Mouse (Mus musculus) midbrain, embryonic 10.5 days (tissue): ENCODE results near the gene A4gnt. TPM values are rescaled to one million over a fixed set of nuclear protein-coding genes. Genes with fewer than 3 reads are reported as not detected.
A peak's percentile ranks its signal among the peaks of the same experiment; 100 is the strongest.

ENCODE experiments used
- DNase-seq: peaks from one replicate; pipeline ENCODE4 v3.0.0-alpha.2; 2017; ENCODE audit warnings: low spot score
- H3K27ac ChIP-seq: fragments of 300-500 bp; sonication (generic); replicated peaks from 2 replicates; pipeline ENCODE4 v1.5.1; 2016; ENCODE audit warnings: mild to moderate bottlenecking
- H3K27me3 ChIP-seq: fragments of 300-500 bp; sonication (generic); 2 replicates; pipeline ENCODE4 v1.6.1; 2016; ENCODE audit warnings: low read depth, mild to moderate bottlenecking; ENCODE audit not compliant: poor library complexity, severe bottlenecking
- H3K36me3 ChIP-seq: fragments of 300-500 bp; sonication (generic); 2 replicates; pipeline ENCODE4 v1.6.1; 2016; ENCODE audit warnings: mild to moderate bottlenecking, moderate library complexity
- H3K4me1 ChIP-seq: fragments of 300-500 bp; sonication (generic); 2 replicates; pipeline ENCODE4 v1.6.1; 2016
- H3K4me3 ChIP-seq: fragments of 300-500 bp; sonication (generic); 2 replicates; pipeline ENCODE4 v1.5.1; 2016; ENCODE audit warnings: mild to moderate bottlenecking, moderate library complexity
- H3K9me3 ChIP-seq: fragments of 300-500 bp; sonication (generic); replicated peaks from 2 replicates; pipeline ENCODE4 v1.6.1; 2016; ENCODE audit warnings: mild to moderate bottlenecking
- WGBS: fragments of 180-500 bp; shearing (Covaris S2); methylation state at CpG from one replicate; pipeline ENCODE4 v1.1.7; 2016; 5-methylcytosine and 5-hydroxymethylcytosine counted together
- polyA plus RNA-seq: library from polyadenylated mRNA; unstranded; fragments of >200 nt; fragmentation: Nextera tagmentation; extraction: Ambion mirVana; gene quantifications from 2 replicates; pipeline ENCODE4 v1.2.1, GENCODE M21; 2016

A4gnt gene
- polyA plus RNA-seq, 1 experiment from 2014 or later: not detected

- Histone ChIP-seq H3K9me3 (no peaks in the 10 kb centered on the region), H3K4me1 (no peaks in the 10 kb centered on the region), H3K27me3 (no peaks in the 10 kb centered on the region), H3K36me3 (no peaks in the 10 kb centered on the region), H3K4me3 (no peak overlapping the region), H3K27ac (no peak overlapping the region)
- no peak for DNase-seq
- WGBS: 90% methylated on average over 11 of the region's 11 CpGs
Measured at GRCm38 (mm10) chr9:99620196-99620595, 7.9 kb downstream of the A4gnt start.

DNA sequence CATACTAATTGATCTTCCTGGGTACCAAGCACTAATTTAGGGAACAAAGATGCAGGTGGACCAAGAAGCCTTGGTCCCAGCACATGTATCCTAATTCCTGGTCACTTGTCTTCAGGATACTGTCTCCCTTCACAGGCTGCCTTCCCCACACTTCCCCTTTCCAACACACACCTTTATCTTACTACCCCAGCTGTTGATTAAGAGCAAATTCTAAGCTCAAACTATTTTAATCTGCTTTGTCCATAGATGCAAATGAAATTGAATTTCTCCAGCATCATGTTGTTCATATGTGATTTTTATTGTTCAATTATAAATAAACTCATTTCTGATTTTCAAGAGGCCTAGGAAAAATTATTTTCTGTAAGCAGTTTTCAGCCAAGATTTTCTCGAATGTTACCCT lies 9.7 kb downstream of the A4gnt start:
- 83% methylated on average over 1 of the region's 1 CpGs for WGBS
- H3K27me3 ChIP-seq: no peaks in the 10 kb centered on the region
- no peaks in the 10 kb centered on the region for H3K9me3 ChIP-seq
- no peaks in the 10 kb centered on the region for H3K4me1 ChIP-seq
- H3K27ac ChIP-seq: no peak overlapping the region
- no peaks in the 10 kb centered on the region for H3K36me3 ChIP-seq
- H3K4me3 ChIP-seq: no peak overlapping the region
- DNase-seq: no peak

- H3K9me3 ChIP-seq: no peaks in the 10 kb centered on the region
- no peak overlapping the region for H3K4me3 ChIP-seq
- no peaks in the 10 kb centered on the region for H3K36me3 ChIP-seq
- no peak overlapping the region for H3K27ac ChIP-seq
- DNase-seq: no peak
- H3K27me3 ChIP-seq: no peaks in the 10 kb centered on the region
- no peaks in the 10 kb centered on the region for H3K4me1 ChIP-seq
- 69% methylated on average over 2 of the region's 2 CpGs for whole genome bisulfite sequencing
Measured at GRCm38 (mm10) chr9:99622966-99623365, 10.7 kb downstream of the A4gnt start.

- Histone ChIP-seq H3K27me3 (no peaks in the 10 kb centered on the region), H3K4me1 (peaks cover 8% of the 10 kb centered on the region), H3K36me3 (no peaks in the 10 kb centered on the region), H3K4me3 (no peak overlapping the region), H3K27ac (no peak overlapping the region), H3K9me3 (no peaks in the 10 kb centered on the region)
- no peak for DNase-seq
- WGBS: 81% methylated on average over 6 of the region's 6 CpGs
Measured at GRCm38 (mm10) chr9:99624117-99624516, 11.8 kb downstream of the A4gnt start.

- 62% methylated on average over 4 of the region's 4 CpGs for WGBS
- Histone ChIP-seq H3K4me3 (peak overlapping the region; percentile 79), H3K4me1 (peaks cover 44% of the 10 kb centered on the region), H3K36me3 (peaks cover 8% of the 10 kb centered on the region), H3K27ac (peak overlapping the region; percentile 96), H3K27me3 (no peaks in the 10 kb centered on the region), H3K9me3 (no peaks in the 10 kb centered on the region)
- DNase-seq: no peak
Measured at GRCm38 (mm10) chr9:99628581-99628980, 16.3 kb downstream of the A4gnt start.

DNA sequence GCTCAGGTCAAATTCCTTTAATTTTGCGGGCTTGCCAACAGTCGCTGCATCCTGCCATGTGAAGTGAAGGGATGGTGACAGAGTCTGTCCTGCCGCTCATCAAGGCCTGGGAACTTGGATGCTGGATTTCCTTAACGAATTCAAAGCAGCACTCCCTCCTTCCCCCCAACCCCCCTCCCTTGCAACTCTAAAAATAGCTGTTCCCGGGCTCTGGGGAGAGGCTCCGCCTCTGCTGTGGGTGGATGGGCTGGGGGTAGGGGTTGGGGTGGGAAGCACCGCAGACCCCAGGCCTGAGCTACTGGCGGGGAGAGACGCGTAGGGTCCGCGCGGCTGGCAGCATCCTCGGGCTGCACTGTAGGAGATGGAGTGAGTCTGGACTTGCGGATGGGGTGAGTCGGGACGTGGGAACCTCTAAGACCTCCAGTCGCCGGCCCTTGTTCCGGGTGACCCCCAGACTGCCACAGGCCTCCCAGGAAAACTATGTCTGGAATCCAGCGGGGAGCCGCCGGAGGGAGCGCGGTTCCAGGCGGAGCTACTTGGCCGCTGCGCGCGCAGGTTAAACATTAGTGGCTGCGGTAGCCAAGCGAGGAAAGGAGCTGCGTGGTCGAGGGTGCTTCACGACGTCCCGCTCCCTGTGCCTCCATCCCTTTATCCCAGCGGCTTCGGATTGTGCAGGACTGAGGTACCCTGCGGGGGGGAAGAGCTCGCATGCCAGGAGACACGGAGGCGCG lies 17.1 kb downstream of the A4gnt start, which contains the start of gene Dzip1l:
Dzip1l (plus strand) TSS at position 216 of the 731 bp plus-strand sequence.
- H3K4me1 ChIP-seq: peaks cover 44% of the 10 kb centered on the region
- DNase-seq: peak; percentile 86

GRCm38 (mm10) chr9:99630071-99630470 lies 17.8 kb downstream of the A4gnt start:
- H3K27me3 ChIP-seq: no peaks in the 10 kb centered on the region
- H3K9me3 ChIP-seq: no peaks in the 10 kb centered on the region
- H3K27ac ChIP-seq: peak overlapping the region; percentile 96
- peak overlapping the region; percentile 79 for H3K4me3 ChIP-seq
- DNase-seq: no peak
- peaks cover 23% of the 10 kb centered on the region for H3K36me3 ChIP-seq
- WGBS: under 1% methylated on average over 11 of the region's 11 CpGs
- H3K4me1 ChIP-seq: peaks cover 44% of the 10 kb centered on the region

More for the DNA sequence above, 17.1 kb downstream of the A4gnt start, which contains the start of gene Dzip1l:
- Histone ChIP-seq H3K27me3 (no peaks in the 10 kb centered on the region), H3K27ac (peak within 1 kb of the TSS; percentile 96), H3K4me3 (peak within 1 kb of the TSS; percentile 79), H3K36me3 (peaks cover 16% of the 10 kb centered on the region), H3K9me3 (no peaks in the 10 kb centered on the region)
- under 1% methylated on average over 44 of the region's 44 CpGs for WGBS

- Histone ChIP-seq H3K4me3 (peak overlapping the region; percentile 79), H3K36me3 (peaks cover 28% of the 10 kb centered on the region), H3K4me1 (peaks cover 44% of the 10 kb centered on the region), H3K9me3 (no peaks in the 10 kb centered on the region), H3K27ac (peak overlapping the region; percentile 96), H3K27me3 (no peaks in the 10 kb centered on the region)
- 52% methylated on average over 9 of the region's 9 CpGs for WGBS
- peak; percentile 22 for DNase-seq
Measured at GRCm38 (mm10) chr9:99630528-99631125, 18.3 kb downstream of the A4gnt start.

- H3K4me1 ChIP-seq: peaks cover 44% of the 10 kb centered on the region
- DNase-seq: peak; percentile 19
- H3K27me3 ChIP-seq: no peaks in the 10 kb centered on the region
- WGBS: 33% methylated on average over 2 of the region's 2 CpGs
- H3K4me3 ChIP-seq: peak overlapping the region; percentile 79
- no peaks in the 10 kb centered on the region for H3K9me3 ChIP-seq
- H3K36me3 ChIP-seq: peaks cover 40% of the 10 kb centered on the region
- peak overlapping the region; percentile 65 for H3K27ac ChIP-seq
Measured at GRCm38 (mm10) chr9:99631781-99632180, 19.5 kb downstream of the A4gnt start.

GRCm38 (mm10) chr9:99632264-99632663 lies 20.0 kb downstream of the A4gnt start:
- WGBS: 46% methylated on average over 8 of the region's 8 CpGs
- Histone ChIP-seq H3K9me3 (no peaks in the 10 kb centered on the region), H3K4me3 (peak overlapping the region; percentile 79), H3K27me3 (no peaks in the 10 kb centered on the region), H3K4me1 (peaks cover 44% of the 10 kb centered on the region), H3K27ac (peak overlapping the region; percentile 65), H3K36me3 (peaks cover 45% of the 10 kb centered on the region)
- DNase-seq: peak; percentile 48

GRCm38 (mm10) chr9:99636776-99637175 lies 24.5 kb downstream of the A4gnt start:
- H3K27ac ChIP-seq: no peak overlapping the region
- 86% methylated on average over 1 of the region's 1 CpGs for WGBS
- no peaks in the 10 kb centered on the region for H3K27me3 ChIP-seq
- no peaks in the 10 kb centered on the region for H3K9me3 ChIP-seq
- no peak for DNase-seq
- H3K4me3 ChIP-seq: no peak overlapping the region
- H3K4me1 ChIP-seq: peaks cover 15% of the 10 kb centered on the region
- peaks cover 87% of the 10 kb centered on the region for H3K36me3 ChIP-seq

DNA sequence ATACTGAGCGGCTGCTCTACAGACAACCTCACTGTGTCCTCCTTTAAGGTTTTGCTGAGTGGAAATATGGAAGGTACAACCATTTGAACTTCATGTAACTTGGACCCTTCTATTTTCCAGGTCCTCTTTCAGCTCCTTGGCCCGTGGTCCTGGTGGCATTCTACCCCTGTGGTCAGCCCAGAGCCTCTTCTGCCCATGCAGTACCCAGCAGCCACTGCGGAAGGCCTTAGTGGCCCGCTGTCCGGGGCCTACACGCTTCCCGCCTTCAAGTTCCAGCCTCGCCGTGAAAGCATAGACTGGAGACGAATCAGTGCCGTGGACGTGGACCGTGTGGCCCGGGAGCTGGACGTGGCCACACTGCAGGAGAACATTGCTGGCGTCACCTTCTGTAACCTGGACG lies 24.9 kb downstream of the A4gnt start:
- Histone ChIP-seq H3K4me3 (no peak overlapping the region), H3K9me3 (no peaks in the 10 kb centered on the region), H3K27me3 (no peaks in the 10 kb centered on the region), H3K36me3 (peaks cover 92% of the 10 kb centered on the region), H3K4me1 (peaks cover 10% of the 10 kb centered on the region), H3K27ac (no peak overlapping the region)
- WGBS: 97% methylated on average over 17 of the region's 17 CpGs
- DNase-seq: no peak

- DNase-seq: no peak
- Histone ChIP-seq H3K27me3 (no peaks in the 10 kb centered on the region), H3K4me1 (peaks cover 5% of the 10 kb centered on the region), H3K4me3 (no peak overlapping the region), H3K9me3 (no peaks in the 10 kb centered on the region), H3K27ac (no peak overlapping the region), H3K36me3 (peaks cover 96% of the 10 kb centered on the region)
- WGBS: 97% methylated on average over 13 of the region's 13 CpGs
Measured at GRCm38 (mm10) chr9:99637736-99638135, 25.4 kb downstream of the A4gnt start.
